Mouse (Mus musculus): ENCODE data around the gene Gm11146.

Gm11146 gene

GRCm38 (mm10) chr16:77601994-77602393 lies at the start of gene Gm11146:
TSS of gene Gm11146 (minus strand) at chr16:77602094.
- no peak for DNase-seq (ENCODE audit: low read depth, low spot score)

GRCm38 (mm10) chr16:77650596-77650995 lies 48.7 kb upstream of the Gm11146 start:
- no peak for DNase-seq (ENCODE audit: low read depth, low spot score)

- DNase-seq (ENCODE audit: low read depth, low spot score) = no peak
These were observed 47.1 kb upstream of the Gm11146 start for GRCm38 (mm10) chr16:77649006-77649405.

- DNase-seq (ENCODE audit: low read depth, low spot score) = no peak
These were observed 46.3 kb upstream of the Gm11146 start for GRCm38 (mm10) chr16:77648181-77648580.

DNA sequence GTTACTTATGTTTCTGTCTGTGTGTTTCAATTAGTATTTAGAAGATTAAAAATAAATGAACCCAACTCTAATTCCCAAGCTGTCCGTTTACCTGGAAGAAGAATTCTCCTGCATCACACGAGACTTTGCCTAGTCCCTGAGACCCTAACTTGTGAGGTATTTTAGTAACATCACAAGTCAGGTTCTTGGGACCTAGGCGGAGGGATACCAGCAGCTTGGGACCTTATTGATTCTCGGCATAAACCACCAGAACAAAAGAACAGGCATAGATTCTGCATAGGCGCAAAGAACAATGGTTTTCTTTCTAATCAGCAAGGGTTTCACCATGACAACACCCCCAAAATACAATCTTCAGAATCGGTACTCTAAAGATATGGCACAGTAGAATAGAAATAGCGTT lies 44.3 kb upstream of the Gm11146 start:
- no peak for DNase-seq (ENCODE audit: low read depth, low spot score)

- DNase-seq (ENCODE audit: low read depth, low spot score) = no peak
These were observed 43.1 kb upstream of the Gm11146 start for GRCm38 (mm10) chr16:77644976-77645375.

GRCm38 (mm10) chr16:77643871-77644720 lies 42.2 kb upstream of the Gm11146 start:
- peak; percentile 11 for DNase-seq (ENCODE audit: low read depth, low spot score)

GRCm38 (mm10) chr16:77643036-77643870 lies 41.4 kb upstream of the Gm11146 start:
- no peak for DNase-seq (ENCODE audit: low read depth, low spot score)

GRCm38 (mm10) chr16:77636497-77636896 lies 34.6 kb upstream of the Gm11146 start:
- no peak for DNase-seq (ENCODE audit: low read depth, low spot score)

DNA sequence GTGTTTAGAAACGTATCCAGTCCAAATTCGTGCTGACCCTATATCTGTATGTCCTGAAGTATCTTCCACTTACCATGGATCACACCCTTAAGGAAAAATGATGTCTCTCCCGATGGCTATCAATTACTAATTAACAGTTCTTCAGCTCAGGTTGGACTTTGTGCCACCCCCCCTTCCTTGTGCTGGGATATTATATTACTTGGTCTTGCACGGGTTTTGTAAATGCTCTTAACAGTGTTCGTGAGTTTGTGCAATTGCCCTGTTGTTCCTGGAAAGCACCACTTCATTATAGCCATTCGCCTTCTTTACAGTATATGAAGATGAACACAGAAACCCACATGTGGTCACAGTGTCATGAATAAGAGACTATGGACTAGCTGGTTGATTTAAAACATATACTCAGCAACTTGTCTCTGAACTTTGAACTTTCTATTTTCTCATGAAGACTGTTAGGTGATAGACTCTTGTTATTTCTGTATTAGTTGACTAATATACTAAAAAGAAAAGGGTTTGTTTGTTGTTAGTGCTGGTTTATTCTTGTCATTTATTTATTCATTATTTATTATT lies 30.5 kb upstream of the Gm11146 start:
- DNase-seq (ENCODE audit: low read depth, low spot score) = no peak

DNA sequence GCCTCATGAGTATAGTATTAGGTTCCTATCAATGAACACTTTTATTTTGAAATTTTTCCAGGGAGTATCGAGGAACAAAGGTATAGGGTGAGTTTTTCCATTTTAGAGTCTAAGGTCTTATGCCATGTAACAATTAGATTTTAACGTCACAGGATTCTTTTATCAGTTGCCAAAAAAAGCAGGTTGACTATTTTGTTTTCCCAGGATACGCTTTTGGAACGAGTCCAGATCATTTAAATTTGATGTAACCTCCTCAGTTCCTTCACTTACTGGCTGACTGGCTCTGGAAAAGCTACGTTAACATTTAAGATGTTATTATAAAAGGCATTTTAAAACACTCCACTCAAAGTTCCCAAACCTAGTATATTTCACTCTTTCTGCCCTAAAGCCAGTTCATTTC lies 20.8 kb upstream of the Gm11146 start:
- no peak for DNase-seq (ENCODE audit: low read depth, low spot score)

DNA sequence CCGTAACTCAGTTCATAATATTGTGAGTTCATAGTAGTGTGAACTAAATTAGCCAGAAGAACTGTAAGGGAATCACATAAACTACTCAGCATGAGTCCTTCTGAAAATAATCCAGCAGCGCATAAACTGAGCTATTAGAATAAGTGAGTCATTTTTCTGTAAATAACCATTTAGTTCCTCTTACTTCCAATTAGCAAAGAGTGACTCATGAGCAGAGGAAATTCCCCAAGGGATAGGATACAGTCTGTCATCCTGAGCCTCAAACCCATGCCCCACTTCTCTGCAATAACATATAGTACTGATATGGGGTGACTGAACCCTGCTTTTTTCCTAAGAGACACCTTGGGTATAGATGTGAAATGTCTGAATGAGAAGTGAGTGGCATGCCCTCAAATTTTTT lies 687 bp upstream of the Gm11146 start:
- DNase-seq (ENCODE audit: low read depth, low spot score) = no peak

- no peak for DNase-seq (ENCODE audit: low read depth, low spot score)
These were observed 3.1 kb downstream of the Gm11146 start for GRCm38 (mm10) chr16:77598787-77599186.

- no peak for DNase-seq (ENCODE audit: low read depth, low spot score)
These were observed 5.3 kb downstream of the Gm11146 start for GRCm38 (mm10) chr16:77596556-77596955.

DNA sequence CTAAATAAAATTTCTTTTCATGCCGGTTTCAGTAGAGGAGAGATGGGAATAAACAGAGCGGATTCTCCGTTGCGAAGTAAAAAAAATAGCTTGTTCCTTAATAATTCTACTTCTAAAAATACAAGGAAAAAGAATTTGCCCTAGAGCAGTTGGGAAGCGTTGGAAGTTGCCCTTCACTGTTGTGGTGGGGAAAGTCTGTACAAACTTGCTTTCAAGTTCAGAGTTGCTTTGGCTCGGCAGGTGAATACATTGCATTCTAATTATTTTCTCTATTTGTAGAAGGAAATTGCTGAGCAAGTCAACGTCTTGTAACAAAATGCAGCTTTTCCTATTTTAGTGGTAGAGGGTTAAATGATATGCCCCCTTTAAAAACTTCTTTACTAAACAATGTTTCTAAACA lies 6.2 kb downstream of the Gm11146 start:
- DNase-seq (ENCODE audit: low read depth, low spot score) = no peak

- no peak for DNase-seq (ENCODE audit: low read depth, low spot score)
These were observed 7.3 kb downstream of the Gm11146 start for GRCm38 (mm10) chr16:77594553-77594952.

DNA sequence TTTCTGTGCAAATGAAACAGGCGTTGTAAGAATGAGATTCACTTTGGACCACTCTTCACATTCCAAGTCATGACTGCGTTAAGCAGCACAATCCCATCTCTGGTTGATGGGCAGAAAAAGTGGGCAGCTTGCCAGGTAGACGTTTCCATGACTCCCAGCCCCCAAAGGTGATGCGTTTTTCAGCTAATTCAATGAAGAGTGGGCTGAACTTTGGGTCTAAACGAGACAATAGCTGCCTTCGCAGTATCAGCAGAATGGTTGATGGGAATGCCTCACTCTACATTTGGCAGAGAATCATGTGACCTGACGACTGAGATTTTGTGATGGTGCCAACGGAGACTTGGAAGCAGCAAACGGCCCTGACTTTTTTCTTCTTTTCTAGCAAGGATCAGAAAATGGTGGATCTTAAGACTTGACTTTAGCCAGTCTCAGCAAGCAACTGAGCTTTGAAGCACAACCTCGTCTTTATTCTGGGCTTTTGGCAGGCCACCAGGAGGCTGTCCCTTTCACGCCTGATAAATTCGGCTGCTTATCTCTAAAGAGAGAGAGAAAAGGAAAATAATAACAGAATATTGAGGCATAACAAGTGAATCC lies 8.0 kb downstream of the Gm11146 start:
- no peak for DNase-seq (ENCODE audit: low read depth, low spot score)

GRCm38 (mm10) chr16:77592986-77593385 lies 8.9 kb downstream of the Gm11146 start:
- DNase-seq (ENCODE audit: low read depth, low spot score) = no peak

DNA sequence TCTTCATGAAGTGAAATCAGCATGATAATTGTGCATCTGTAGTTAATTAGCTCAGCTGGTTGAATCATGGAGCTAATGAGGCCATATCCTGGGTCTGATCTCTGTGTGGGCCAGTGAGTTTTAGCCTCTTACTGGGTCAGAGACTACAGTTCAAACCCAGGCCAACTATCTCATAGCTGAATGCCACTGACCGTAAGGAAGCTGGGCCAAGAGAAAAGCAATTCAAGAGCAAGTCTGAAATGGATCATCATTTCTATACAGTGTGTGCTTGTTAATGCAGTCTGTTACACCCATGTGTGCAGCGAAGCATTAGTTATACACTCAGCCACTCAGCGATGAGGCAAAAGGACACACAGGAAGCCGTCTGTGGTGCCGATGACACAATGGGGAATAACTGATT lies 28.9 kb downstream of the Gm11146 start:
- no peak for DNase-seq (ENCODE audit: low read depth, low spot score)

GRCm38 (mm10) chr16:77569457-77569856 lies 32.4 kb downstream of the Gm11146 start:
- no peak for DNase-seq (ENCODE audit: low read depth, low spot score)

GRCm38 (mm10) chr16:77568384-77568783 lies 33.5 kb downstream of the Gm11146 start:
- no peak for DNase-seq (ENCODE audit: low read depth, low spot score)

GRCm38 (mm10) chr16:77562852-77563251 lies 39.0 kb downstream of the Gm11146 start:
- DNase-seq (ENCODE audit: low read depth, low spot score) = no peak
